Mouse (Mus musculus) monocyte, adult 2 months (primary cell): ENCODE measurements around the gene Uckl1.
A peak's percentile ranks its signal among the peaks of the same experiment; 100 is the strongest.

Experiments
- DNase-seq, 2 experiments: peaks; one replicate each; pipeline ENCODE4 v3.0.0; 2022; ENCODE audit warnings: low spot score in 2 of 2, low read depth in 1 of 2

Uckl1 gene

DNA sequence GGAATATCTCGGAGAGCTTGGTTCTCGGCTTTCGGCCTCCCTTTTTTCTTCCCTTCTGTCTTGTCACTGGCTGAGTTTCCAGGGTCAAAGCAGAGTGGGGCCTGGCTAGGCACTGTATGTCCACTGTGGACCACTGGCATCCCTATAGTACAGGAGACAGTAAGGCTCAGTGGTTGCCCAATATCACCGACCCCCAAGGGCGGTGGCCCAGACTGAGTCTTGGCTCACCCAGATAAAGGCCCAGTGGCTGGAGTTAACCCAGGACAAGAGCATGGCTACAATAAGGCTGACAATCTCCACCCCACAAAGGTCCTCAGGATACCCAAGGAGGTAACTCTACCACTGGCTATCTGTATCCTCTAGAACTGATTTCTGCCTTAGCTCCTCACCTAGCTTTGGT lies 5.8 kb upstream of the Uckl1 start:
- DNase-seq = no peak

DNA sequence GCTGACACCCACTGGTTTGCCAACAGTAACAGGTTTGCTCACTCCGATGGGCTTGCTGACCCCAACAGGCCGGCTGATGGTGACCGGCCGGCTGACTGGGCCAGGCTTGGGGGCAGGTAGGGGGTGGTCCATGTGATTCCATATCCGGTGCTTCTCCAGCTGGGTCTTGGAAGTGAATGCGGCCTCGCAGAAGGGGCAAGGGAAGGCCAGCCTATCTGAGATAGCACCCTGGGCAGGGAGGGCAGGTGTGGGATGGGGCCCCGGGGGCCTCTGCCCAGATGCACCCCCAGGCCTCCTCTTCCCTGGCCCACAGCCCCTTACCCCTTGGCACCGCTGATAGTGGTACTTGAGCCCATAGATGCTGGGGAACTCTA lies 5.0 kb upstream of the Uckl1 start:
- no peak for DNase-seq

- DNase-seq = no peak
These were observed 4.5 kb upstream of the Uckl1 start for GRCm38 (mm10) chr2:181589011-181589731.

GRCm38 (mm10) chr2:181588229-181588780 lies 3.6 kb upstream of the Uckl1 start:
- no peak for DNase-seq

- DNase-seq = no peak
These were observed 3.1 kb upstream of the Uckl1 start for GRCm38 (mm10) chr2:181587796-181588195.

DNA sequence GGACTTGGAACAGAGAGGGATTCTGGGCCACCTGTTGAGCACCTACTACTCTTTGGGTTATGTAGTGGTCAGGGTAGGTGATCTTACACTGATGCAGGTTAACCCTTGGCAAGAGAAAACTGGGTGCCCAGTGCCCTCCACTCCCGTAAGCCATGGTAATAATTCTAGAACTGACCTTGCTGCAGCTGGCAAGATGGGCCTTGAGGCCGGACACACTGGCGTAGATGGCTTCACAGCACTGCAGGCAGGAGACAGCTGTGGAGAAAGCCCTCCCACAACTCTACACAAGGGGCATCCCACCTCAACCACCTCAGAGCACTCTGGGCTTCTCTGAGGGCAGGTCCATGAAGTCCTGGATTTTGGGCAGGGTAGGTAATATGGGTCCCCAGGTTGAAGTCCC lies 1.4 kb upstream of the Uckl1 start:
- DNase-seq = no peak

- DNase-seq = no peak
These were observed 814 bp upstream of the Uckl1 start for GRCm38 (mm10) chr2:181585506-181585905.

DNA sequence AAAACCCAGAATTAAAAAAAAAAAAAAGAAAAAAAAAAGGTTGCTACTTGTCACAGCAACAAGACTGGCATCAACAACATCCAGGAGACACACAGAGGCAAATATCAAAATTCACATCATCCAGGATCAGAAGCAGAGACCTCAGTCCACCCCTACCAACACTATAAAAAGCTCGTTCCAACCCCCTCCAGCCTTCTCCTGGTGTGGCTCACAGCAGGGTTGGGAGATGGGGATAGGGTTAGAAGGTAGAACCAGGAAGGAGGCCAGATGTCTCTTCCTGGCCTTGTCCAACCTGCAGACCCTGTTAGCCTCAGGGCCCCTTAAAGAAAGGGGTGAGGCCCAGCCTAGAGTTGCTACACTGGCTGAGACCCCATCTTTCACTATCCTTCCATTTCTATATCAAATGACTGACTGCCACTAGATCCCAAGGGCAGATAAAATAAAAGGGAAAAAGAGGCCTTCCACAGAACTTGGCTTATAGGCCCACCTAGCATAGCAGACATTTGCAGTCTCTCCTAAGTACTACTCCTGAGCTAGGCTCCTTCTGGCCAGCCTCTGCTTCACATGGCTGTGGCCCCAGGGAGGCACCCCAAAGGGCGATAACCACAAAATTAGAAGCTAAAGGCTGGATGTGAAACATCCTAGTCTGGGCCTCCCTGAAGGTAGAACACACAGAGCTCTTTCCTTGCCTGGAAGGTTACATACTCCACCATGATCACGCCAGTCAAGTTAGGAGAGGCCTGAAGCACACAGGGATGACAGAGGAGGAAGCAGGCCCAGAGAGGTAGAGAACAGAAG lies 1.0 kb downstream of the Uckl1 start:
- no peak for DNase-seq

- no peak for DNase-seq
These were observed 1.8 kb downstream of the Uckl1 start for GRCm38 (mm10) chr2:181582939-181583338.

GRCm38 (mm10) chr2:181582358-181582757 lies 2.3 kb downstream of the Uckl1 start:
- no peak for DNase-seq

DNA sequence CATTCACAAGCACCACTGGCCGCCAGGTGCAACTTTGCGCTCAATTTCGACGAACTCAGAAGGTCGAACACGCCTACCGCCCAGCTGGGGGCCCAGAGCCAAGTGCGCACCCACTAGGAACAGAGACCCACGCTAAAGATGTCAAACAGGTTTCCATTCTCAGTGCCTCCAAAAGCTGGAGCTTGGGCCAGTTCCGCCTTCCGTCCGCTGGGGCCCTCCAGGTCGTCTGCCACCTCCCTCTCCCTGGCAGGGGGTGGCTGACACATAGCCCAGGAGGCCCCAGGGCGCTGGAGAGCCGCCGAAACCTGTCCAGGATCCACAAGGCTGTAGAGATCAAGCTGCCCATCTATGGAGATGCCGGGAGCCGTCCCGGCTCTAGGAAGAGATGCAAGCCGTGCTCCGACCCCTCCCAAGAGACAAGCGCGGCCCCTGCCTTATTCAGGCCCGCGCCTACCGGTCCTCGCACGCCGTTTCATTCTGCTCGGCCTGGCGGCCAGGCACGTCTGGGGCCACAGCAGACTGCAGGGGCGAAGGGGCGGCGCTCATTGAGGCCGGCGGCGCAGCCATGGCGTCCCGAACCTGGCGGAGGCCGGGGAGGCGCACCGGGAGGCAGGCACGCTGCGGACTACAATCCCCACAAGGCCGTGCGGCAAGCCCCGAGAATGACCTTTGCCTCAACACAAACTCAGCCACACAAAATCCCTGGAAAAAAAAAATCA lies 3.1 kb downstream of the Uckl1 start:
- DNase-seq = peak; percentile 38 to 62

DNA sequence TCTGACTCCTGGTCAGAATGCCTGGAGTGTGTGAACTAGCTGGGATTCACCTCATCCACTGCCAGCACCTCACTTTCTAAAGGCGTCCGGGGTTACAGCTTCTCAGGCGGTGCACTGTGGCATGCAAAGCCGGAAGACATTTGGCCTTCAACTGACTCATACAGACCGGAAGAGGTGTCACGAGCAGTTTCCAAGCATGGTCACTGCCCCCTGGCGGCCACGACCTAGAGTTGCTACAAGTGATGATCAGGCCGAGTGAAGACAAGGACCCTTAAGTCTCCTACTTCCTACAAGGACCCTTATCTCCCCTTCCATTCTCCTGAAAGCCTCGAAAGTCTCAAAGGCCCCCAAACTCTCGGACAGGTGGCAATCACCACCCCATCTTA lies 3.7 kb downstream of the Uckl1 start:
- DNase-seq = peak; percentile 69 to 72

- no peak for DNase-seq
These were observed 4.4 kb downstream of the Uckl1 start for GRCm38 (mm10) chr2:181580131-181580772.

DNA sequence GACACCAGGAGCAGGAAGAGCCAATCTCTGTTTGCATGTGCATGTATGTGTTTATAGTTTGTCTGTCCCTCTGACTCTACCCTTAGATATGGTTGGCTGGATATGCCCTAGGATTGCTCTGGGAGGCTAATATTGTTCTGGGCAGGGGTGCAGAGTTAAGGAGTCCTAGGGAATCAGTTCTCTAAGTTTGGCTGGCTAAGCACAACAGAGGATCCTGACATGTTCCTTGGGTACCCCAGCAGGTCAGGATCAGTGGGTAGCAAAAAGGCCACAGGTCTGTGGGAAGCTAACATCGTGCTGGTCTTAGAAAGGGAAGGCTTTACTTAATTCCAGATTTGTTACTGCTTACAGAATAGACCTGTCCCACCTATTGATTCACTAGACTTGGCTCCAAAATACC lies 5.0 kb downstream of the Uckl1 start:
- DNase-seq = no peak

GRCm38 (mm10) chr2:181578790-181579618 lies 5.7 kb downstream of the Uckl1 start:
- DNase-seq = no peak

DNA sequence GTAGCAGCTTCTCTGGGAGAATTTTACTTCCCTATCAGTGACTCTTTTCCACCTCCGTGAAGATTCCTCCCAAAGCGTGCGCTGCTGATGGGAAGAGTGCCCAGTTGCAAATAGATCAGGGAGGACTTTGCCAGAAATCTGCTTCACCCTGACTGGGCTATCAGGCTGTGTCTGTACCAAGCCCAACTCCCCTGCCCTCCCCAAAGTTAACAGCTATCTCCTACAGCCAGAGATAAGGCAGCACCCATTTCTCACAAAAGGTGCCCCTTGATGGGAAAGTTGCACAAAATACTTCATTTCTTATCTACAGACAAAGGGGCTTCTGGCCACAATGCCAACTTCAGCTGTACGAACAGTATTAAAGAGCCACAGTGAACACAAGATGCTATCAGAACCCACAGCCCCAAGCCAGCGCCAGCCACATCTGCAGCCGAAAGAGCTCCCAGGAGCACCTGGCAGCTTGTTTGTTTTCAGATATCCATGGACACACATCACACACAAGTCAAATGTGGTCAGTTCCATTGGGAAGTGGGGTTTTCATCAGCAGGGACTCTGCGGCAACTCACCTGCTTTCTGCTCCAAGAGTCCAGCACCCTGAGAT lies 6.6 kb downstream of the Uckl1 start:
- no peak for DNase-seq

DNA sequence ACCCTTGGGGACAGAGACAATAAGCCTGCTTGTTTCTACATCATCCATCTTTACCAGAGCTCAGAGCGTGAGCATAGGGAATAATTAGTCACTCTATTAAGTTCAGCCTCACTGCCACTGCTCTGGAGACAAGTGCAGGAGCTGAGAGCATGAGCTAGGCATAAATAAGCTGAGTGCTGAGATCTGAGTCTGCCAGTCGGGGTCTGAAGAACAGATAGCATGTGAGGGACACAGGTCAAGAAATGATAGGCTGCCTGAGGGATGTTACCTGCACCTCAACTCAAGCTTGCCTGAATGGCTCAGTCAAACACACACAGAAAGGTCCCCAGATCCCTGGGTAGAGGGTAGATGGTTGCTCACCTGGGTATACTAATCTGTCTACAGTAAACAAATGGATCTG lies 7.6 kb downstream of the Uckl1 start:
- DNase-seq = no peak

DNA sequence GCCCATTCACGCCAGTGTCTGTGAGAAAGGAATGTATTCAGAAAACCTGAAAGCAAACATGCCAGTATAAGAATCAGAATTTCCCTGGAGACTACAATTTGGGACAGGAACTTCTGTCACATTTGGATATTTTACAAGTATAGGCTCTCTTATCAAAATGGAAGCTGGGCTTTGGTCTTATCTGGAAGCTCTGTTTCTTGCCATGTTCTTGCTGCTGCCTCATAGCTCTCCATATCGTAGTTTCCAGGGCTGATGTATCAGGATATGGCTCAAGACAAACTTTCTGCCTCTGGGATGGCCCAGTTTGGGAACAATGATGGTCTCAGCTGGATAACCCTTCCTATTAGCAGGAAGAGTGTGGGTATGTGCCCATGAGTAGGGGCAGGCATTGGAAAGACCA lies 8.1 kb downstream of the Uckl1 start:
- no peak for DNase-seq

DNA sequence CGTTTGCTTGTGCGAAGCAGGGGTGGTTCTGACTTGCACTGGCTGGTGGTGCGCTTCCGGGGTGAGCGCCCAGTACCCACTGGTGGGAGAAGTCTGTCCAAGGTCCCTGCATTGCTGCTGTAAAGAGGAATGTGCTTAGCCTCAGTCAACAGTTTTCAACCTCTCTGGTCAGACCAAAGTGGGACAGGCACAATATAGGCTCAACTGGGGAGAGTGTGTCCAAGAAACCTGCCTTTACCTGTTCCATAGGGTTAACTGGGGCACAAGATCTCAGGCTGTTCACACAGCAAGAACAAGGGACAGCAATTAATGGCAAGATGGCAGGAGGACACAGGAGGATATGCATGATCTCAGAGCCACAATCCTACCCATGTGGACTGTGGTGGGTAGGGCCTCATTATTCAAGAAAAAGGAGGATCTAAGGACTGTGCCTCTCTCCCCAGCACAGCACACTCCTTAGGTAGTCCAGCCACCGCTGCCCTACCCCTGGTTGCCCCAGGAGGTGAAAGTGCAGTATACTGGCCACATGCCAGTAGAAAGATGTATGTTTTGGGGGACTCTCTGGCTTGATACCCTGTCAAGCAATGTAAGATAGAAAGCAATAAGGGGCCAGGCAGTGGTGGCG lies 9.7 kb downstream of the Uckl1 start:
- DNase-seq = no peak

DNA sequence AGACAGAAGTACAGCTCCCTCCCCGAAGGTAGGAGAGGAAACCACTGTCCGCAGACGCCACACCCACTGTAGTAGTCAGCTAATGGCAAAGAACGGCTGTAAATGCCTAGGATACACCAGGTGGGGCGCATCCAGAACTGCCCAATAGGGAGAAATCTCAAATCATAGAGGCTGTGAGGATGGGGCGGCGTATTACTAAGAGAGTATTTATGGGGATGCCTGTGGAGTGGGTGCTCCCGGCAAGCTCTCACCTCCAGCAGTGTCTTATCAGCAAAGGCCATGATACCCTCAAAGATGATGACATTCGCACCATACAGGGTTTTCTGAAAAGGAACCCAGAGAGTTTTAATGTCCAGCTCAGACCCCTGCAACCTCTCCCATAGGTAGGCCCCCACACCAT lies 10.7 kb downstream of the Uckl1 start:
- DNase-seq = no peak
